Mouse (Mus musculus) heart, postnatal 25 days (tissue): ENCODE data around the gene Mri1. TPM values are rescaled to one million over a fixed set of nuclear protein-coding genes. Genes with fewer than 3 reads are reported as not detected.
A peak's percentile ranks its signal among the peaks of the same experiment; 100 is the strongest.
"Not testable (repeated sequence)": the region's sequence is repeated elsewhere in the genome, so short reads cannot be mapped to it uniquely, and the experiment has no call there.

Experiments used
- DNase-seq: peaks from one replicate; pipeline ENCODE4 v3.0.0; 2022; ENCODE audit warnings: low spot score
- intact Hi-C: fragments of 180-260 bp; cut with DNase I; formaldehyde crosslinking; loops from one replicate; pipeline ENCODE4 v1.15.1; 2025
- total RNA-seq, 2 experiments: library from RNA; stranded (reverse); gene quantifications; 2 replicates each; pipeline ENCODE4 v1.2.3; 2021

The Mri1 gene
- 10 to 100 TPM; 10.2 to 10.3 TPM for total RNA-seq

DNA sequence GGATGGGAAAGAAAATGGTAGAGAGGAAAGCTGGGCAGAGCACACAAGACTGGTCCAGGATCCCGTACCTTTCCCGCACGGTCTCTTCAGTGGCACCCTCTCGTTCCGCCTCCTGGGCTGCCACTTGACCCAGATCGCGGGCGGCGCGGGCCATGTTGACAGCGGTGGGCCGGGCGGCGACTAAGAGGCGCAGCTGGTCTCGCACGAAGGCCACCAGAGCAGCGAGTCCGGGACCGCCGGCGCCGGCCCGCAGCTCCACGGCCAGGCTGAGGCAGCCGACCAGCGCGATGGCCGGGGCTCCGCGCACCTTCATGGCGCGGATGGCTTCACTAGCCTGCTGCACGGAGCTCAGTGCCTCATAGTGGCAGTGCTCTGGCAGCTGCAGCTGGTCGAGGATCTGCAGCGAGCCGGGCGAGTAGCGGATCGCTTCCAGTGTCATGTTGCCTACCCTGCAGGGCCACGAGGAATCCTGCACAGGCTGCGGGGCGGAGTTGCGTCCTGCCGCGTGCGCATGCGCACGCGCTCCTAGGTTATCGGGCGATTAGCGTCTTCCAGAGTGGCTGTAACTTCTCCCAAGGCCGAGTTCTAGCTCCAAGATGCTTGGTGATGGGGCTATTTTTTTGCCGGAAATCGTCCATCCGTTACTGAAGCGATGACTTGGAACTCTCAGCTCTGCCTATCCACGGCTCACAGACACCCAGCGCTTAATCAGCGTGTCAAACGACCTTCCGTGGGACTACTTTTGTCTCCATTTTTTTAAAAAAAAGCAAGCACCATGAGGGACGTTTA is at the start of gene Mri1:
Gene Mri1, minus strand, starts transcription at position 505 of the 789 bp plus-strand sequence.
- intact Hi-C loops: loop anchor here (2.0 kb wide), 1 partner anchor 70 kb away; no protein-coding TSS in a partner anchor
- DNase-seq: peak; percentile 68

- DNase-seq: no peak
- intact Hi-C loops: no loop called here
Measured at GRCm38 (mm10) chr8:84303951-84304350, 46.8 kb upstream of the Mri1 start.

DNA sequence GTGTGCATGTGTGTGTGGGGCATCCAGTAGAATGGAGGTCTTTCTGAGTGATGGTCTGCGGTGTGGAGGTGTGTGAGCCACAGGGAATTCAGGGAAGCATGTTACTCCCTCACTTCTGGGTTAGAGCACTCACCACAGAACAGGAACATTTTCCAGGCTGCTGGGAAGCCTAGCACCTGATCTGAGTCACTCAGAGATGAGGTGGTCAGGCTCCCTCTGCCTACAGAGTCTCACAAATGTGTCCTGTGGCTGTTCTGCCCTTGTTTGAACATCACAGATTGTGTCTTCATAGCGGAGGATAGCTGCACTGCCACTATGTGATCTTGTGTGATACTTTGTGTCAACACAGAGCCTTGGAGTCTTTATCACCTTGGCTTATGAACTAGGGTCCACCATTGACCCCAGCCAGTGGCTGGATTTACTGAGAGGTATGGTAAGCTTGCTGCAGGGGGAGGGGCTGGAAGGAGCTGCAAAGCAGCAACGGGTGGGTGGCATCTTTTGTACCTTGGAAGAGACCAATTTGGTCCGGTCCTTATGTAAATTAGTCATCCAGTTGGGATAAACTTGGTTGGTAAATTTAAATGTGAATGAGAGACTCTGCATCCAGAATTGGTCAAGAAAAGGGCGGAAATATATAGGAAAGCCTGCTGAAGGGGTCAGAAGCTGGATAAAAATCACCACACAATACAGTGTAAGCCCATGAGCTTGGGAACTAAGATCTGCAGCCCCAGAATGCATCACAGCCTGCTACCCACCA is 40.1 kb upstream of the Mri1 start:
- no peak for DNase-seq
- intact Hi-C loops: loop anchor here (10.0 kb wide), 1 partner anchor 258 kb away; no protein-coding TSS in a partner anchor

DNA sequence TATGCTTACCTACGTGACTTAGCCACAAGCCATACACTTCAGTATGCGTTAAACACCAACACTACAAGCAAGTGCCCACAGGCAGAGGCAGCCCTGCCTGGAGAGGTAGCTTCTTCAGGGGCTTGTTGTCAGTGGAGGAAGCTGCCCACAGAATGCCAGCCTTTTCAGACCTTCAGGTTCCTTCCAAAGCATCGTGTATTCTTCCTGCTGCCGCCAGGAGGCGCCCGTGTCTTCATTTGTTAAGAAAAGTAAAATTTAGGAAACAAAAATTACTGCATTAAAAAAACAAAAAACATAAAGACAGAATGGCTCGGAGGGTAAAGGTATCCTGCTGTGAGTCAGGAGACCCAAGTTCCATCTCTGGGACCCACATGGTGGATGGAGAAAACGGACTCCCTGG is 34.6 kb upstream of the Mri1 start:
- intact Hi-C loops: loop anchor here (1.0 to 10.0 kb wide), 3 partner anchors 66 to 263 kb away; no protein-coding TSS in a partner anchor
- DNase-seq: no peak

- DNase-seq: no peak
- intact Hi-C loops: loop anchor here (1.0 to 10.0 kb wide), 3 partner anchors 66 to 264 kb away; no protein-coding TSS in a partner anchor
Measured at GRCm38 (mm10) chr8:84291086-84291485, 34.0 kb upstream of the Mri1 start.

DNA sequence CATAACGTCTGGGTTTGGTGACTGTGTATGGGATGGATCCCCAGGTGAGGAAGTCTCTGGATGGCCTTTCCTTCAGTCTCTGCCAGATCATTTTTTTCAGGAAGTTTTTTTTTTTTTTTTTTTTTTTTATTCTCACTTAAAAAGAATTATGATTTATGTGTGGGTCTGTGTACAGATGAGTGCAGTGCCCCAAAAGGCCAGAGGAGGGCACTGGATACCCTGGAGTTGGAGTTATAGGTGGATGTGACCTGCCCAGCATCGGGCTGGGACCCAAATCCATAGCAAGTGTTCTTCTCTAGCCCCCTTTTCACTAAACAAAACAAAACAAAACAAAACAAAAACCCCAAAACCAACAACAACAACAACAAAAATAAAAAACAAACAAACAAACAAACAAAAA is 31.8 kb upstream of the Mri1 start:
- no peak for DNase-seq
- intact Hi-C loops: loop anchor here (10.0 kb wide), 1 partner anchor 54 kb away; the partner anchor contains the start of gene Zswim4

DNA sequence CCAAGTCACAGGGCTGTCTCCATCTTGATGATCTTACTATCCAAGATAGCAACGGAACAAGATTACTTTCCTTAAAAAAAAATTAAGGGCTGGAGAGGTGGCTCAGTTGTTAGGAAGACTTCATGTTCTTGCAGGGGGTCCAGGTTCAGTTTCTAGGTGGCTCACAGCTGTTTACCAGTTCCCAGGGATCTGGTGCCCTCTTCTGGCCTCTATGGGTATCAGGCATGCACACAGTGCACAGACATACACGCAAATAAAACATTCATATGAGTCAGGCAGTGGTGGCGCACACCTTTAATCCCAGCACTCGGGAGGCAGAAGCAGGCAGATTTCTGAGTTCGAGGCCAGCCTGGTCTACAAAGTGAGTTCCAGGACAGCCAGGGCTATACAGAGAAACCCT is 28.5 kb upstream of the Mri1 start:
- intact Hi-C loops: loop anchor here (2.0 to 10.0 kb wide), 2 partner anchors 51 to 99 kb away; partner anchors contain the start of gene Zswim4
- DNase-seq: not testable (repeated sequence)

DNA sequence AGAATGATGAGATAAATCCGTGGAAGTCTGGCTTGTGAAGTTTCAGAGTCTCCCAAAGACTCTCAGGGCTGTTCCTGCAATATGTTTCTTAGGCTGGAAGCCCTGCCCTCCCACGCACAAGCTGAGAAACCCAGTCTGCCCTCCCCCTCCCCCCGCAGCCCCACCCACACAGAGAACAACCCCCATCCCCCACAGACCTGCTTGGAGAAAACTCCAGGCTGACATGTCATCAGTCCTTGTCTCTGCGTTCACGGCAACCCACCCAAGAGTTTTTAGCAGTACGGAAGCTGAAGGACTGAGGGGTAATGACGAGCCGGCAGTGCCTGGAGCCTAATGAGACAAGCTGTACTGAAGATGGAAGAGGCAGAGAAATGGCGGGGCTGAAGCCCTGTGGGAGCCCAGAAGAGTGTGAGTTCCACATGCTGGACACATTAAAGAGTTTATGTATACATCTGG is 27.5 kb upstream of the Mri1 start:
- intact Hi-C loops: loop anchor here (2.0 to 10.0 kb wide), 2 partner anchors 50 to 98 kb away; partner anchors contain the start of gene Zswim4

GRCm38 (mm10) chr8:84280777-84281176 is 23.7 kb upstream of the Mri1 start:
- no peak for DNase-seq
- intact Hi-C loops: loop anchor here (10.0 kb wide), 1 partner anchor 46 kb away; the partner anchor contains the start of gene Zswim4

More for the DNA sequence above, 27.5 kb upstream of the Mri1 start:
- peak; percentile 16 for DNase-seq

DNA sequence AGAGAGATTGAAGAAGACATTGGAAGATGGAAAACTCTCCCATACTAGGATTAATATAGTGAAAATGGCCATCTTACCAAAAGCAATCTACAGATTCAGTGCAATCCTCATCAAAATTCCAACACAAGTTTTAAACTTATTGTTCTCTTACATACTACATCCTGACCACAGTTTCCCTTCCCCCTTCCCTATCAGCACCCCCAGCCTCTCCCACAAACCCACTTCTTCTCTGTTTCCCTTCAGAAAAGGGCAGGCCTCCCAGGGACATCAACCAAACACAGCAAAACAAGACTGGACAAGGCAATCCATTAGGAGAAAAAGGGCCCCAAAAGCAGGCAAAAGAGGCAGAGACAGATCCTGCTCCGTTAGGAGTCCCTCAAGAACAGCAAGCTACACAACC is 19.3 kb upstream of the Mri1 start:
- intact Hi-C loops: no loop called here
- DNase-seq: no peak

DNA sequence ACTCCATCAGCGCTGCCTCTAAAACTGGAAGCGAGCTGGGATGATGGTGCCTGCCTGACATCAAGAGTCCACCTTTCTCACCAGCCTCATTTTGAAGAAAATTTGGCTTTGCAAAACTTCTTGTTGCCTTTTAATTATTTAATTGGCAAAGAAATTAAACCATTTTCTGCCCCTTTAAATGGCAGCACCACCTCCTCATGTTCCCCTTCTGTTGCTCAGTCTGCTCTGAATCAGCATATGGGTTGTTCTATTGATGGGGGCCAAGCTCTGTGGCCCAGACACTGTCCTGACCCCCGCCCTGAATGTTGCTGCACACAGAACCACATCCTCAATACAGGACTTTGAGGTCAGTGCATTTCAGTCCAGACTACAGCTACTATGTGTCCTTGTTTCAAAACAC is 16.8 kb upstream of the Mri1 start:
- intact Hi-C loops: loop anchor here (5.0 kb wide), 1 partner anchor 267 kb away; no protein-coding TSS in a partner anchor
- no peak for DNase-seq

- DNase-seq: no peak
- intact Hi-C loops: loop anchor here (5.0 kb wide), 1 partner anchor 265 kb away; no protein-coding TSS in a partner anchor
Measured at GRCm38 (mm10) chr8:84272302-84272701, 15.2 kb upstream of the Mri1 start.

DNA sequence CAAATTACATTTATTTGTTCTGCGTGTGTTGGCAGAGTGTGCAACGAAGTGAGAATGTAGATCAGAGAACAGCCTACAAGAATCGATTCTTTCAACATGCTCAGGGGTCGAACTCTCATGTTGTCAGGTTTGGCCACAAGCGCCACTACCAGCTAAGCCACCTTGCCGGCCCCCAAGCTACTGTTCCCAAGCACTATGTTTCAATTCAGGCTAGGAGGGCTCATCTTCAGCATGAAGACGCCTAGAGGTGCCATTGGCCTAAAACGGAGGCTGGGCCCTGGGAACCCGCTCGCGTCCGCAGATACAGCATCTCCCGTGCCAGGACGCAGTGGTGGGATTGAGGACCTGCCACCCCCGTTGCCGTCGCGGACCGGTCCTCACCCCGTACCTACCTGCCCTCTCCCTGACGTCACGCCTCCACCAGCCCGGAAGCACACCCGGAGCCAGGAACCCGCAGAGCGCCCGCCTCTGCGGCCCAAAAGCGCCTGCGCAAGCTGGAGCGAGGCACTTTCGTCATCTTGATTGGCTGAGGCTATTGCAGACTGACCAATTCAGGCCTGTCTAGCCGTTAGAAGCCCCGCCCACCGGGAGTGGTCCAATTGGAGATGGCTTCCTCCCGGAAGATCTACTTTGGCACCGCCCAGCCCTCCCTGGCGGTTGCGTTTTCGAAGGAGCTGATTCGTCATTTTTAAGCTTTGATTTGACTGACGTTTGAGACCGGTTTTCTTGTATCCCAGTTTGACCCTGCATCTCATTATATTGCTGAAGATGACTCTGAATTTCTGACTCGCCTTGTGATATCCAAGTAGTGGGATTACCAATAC is 13.0 kb upstream of the Mri1 start, which contains the start of gene Ccdc130:
Gene Ccdc130, minus strand, starts transcription at position 431 of the 824 bp plus-strand sequence.
- peak; percentile 99 for DNase-seq
- intact Hi-C loops: loop anchor here (2.0 to 5.0 kb wide), 2 partner anchors 17 to 263 kb away; no protein-coding TSS in a partner anchor

GRCm38 (mm10) chr8:84261098-84261497 is 4.0 kb upstream of the Mri1 start:
- DNase-seq: no peak
- intact Hi-C loops: no loop called here

- intact Hi-C loops: loop anchor here (2.0 kb wide), 1 partner anchor 70 kb away; no protein-coding TSS in a partner anchor
- DNase-seq: no peak
Measured at GRCm38 (mm10) chr8:84256458-84256821, 686 bp downstream of the Mri1 start.

DNA sequence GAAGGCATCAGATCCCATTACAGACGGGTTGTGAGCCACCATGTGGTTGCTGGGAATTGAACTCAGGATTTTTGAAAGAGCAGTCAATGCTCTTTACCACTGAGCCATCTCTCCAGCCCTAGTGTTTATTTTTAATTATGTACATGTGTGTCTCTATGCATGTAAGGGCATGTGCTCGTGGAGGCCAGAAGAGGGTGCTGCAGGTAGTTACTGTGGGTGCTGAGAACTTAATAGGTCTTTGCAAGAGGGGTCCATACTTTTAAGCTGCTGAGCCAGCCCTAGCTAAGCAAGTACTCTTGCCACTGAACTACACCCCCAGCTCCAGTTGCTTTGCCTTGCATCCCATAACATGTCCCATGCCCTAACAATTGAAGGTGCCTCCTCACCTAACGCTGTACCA is 1.3 kb downstream of the Mri1 start:
- no peak for DNase-seq
- intact Hi-C loops: loop anchor here (2.0 kb wide), 1 partner anchor 69 kb away; no protein-coding TSS in a partner anchor

DNA sequence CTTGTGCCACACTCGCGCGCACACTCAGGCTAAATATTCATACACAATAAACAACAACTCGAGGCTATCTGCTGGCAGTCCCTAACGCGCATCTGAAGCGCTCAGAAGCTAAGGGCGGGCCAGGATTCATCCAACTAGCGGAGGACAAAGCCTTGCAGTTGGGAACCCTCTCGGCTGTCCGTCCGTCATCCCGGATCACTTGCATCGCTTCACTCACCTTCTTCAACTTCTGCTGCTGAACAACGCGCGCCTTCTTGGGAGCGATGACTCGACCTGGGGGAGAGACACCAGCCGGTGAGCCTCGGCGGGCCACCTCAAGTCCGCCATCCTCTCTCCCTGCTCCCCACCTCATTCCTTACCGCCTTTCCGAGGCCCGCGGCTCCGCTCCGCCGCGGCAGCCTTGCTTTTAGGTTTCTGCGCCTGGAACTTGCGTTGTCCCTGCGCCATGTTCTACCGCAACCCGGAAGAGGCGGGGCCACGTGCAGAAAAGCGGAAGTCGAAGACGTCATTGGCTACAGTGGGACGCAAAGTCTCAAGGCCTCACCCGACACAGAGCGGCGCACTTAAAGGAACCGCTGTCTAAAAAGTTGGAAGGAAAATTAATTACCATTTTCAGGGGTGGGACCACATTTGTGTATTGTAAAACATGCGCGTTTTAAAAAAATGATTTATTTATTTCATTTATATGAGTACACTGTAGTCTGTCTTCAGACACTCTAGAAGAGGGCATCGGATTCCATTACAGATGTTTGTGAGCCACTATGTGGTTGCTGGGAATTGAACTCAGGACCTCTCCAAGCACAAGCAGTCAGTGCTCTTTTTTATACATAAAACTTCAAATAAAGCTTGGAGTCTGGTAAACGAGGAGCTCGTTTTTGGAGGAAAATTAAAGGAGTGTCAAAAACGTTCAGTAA is 7.6 kb downstream of the Mri1 start, which contains the start of gene D8Ertd738e:
Gene D8Ertd738e, minus strand, starts transcription at position 463 of the 914 bp plus-strand sequence.
- DNase-seq: peak; percentile 77
- intact Hi-C loops: loop anchor here (1.0 kb wide), 1 partner anchor 13 kb away; no protein-coding TSS in a partner anchor

DNA sequence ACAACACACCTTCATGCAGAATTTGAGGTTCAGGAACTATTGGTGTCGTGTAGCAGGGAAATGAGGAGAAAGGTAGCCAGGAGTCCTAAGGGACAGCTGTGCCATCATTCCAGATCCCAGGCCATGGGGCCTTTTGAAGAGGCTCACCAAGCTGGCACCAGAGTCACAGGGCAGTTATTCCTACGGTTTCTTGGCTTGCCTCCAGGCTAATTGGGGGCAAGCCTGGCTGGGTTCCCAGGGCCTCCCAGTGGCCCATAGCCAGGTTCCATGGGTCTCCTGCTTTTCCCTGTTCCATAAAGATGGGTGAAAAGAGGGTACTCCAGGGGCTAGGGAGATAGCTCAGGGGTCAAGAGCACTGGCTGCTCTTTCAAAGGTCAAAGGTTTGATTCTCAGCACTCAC is 15.3 kb downstream of the Mri1 start:
- DNase-seq: no peak
- intact Hi-C loops: no loop called here
